Mouse (Mus musculus): ENCODE results near the gene Abhd17a. TPM values are rescaled to one million over a fixed set of nuclear protein-coding genes. Genes with fewer than 3 reads are reported as not detected.

Gene Abhd17a
- total RNA-seq, 4 experiments from 2014 or later: 97.0 to 101 (median 97.8) TPM

- no peak for DNase-seq
These were observed 13.6 kb downstream of the Abhd17a start for GRCm38 (mm10) chr10:80576351-80577194.

DNA sequence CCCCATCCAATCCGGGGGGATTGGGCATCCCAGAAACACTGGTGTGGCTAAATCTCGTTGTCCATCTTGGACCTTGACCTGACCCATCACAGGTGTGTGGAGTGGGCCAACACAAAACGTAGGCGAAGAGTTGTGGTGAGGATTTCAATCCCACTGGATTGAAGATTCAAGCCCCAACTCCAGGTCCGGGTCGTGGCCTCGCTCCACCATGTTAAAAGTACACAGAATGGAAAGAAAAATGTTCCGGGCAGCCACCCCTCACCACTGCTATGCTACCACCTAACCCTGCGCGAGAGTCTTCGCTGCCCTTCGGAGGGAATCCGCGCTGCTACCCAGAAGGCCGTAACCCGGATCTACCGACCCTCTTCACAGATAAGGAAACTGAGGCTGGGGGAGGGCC is 14.2 kb downstream of the Abhd17a start:
- no peak for DNase-seq

DNA sequence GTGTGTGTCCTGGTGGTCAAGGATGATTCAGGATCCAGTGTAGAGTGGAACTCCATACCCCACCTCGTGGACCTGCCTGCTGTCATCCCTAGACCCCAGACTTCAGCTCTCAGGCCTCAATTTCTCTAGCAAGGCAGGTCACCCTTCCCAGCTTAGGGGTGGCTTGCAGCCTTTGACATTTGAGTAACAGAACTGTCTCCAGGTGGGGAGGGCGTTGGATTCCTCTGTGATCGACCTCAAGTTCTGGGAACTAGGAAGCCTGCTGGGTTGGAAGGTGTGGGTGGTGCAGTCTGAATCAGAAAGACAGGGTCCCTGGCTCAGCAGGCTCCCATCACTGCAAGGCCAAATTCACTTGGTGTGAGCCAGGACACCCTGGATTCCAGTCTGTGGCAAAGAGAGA is 15.2 kb downstream of the Abhd17a start:
- DNase-seq: no peak

DNA sequence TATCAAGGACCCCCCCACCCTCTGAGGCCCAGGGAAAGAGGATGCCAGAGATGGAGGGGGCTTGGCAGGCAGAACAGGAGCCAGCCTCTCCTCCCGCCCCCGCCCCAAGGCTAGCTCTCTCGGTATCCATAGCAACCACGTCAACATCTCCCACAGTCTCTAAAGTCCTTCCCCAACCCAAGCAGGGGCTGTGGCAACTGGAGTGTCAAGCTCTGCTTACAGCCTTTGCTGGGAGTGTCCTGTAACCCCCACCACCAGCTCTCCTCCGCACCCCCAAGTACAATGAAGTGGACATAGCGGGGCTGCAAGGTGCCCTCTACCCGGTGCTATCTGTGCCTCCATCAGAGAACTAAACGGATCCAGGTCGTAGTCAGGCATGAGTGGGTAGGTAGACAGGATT is 16.2 kb downstream of the Abhd17a start:
- DNase-seq: no peak

GRCm38 (mm10) chr10:80572477-80572876 is 17.7 kb downstream of the Abhd17a start:
- DNase-seq: no peak

DNA sequence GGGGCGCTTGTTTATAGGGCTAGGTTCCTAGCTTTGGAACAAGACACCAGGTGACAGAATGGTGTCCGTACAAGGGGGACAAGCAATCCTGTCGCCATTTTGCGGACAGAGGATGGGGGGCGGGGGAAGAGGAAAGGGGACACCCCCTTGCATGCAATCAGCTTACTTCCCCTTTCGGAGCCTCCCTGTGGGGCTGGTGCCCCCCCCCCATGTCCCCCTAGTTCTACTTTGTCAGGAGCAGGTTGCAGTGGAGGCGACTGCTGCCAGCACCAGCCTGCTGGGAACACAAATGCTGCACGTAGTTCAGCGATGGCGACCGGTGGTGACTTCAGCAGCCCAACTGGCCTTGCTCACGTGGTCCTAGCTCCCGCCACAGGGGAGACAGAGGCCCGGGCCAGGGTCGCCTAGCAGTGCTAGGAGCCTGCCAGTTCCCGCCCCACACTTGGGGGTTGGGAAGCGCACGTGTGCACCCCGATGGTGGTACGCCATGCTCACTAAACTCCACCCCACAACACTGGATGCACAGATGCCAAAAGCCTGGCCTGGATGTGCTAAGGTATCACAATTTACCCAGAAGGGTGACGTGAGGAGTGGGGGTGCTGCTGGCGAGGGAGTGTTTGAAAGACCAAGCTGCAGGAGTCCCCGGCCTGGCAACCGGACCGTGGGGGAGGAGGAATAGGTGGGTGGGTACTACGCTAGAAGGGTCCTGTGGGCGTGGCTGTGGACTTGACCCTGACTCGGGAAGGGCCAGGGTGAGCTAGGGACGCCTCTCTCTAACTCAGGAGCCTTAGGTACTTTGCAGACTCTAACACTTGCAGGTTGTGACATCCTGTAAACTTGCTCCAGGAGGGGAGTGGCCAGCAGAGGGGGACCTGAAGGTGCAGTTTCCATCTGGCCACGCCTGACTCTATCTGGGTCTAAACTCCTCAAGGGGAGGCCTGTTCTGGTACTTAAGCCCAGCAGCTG is 19.0 kb downstream of the Abhd17a start:
- DNase-seq: no peak

GRCm38 (mm10) chr10:80570419-80570818 is 19.7 kb downstream of the Abhd17a start:
- DNase-seq: no peak

DNA sequence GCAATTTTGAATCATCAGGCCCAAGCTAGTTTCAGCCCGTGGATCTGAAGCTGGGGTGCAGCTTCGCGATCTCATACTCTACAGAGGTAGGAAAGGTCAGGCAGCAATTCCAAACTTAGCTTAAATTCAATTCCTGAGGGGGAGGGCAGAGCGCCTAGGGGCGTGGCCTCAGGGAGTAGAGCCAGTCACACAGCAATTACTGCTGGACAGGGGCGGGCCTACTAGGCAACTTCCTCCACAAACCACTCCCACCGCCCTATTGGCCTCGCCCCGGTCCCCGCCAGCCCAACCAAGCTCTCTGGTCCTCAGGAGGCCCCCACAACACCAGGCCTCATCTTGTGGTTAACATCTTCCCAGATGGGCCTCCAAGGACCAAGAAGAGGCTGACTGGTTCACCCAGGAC is 20.5 kb downstream of the Abhd17a start:
- DNase-seq: no peak

DNA sequence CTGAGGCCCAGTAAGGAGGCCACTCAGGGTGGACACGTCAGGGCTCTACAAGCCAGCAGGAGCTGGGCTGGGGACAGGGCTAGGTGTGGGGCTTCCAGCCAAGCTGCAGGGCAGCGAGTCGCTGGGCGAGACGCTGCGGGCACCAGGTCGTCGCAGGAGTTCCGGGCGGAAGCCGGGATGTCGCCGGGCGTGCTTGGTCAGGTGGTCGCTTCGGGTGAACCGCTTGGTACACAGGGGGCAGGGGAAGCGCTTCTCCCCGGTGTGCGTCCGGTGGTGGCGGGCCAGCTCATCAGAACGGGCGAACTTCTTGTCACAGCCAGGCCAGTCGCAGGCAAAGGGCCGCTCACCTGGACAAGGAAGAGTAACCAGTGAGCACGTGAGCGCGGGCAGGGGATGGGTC is 21.3 kb downstream of the Abhd17a start:
- DNase-seq: no peak

DNA sequence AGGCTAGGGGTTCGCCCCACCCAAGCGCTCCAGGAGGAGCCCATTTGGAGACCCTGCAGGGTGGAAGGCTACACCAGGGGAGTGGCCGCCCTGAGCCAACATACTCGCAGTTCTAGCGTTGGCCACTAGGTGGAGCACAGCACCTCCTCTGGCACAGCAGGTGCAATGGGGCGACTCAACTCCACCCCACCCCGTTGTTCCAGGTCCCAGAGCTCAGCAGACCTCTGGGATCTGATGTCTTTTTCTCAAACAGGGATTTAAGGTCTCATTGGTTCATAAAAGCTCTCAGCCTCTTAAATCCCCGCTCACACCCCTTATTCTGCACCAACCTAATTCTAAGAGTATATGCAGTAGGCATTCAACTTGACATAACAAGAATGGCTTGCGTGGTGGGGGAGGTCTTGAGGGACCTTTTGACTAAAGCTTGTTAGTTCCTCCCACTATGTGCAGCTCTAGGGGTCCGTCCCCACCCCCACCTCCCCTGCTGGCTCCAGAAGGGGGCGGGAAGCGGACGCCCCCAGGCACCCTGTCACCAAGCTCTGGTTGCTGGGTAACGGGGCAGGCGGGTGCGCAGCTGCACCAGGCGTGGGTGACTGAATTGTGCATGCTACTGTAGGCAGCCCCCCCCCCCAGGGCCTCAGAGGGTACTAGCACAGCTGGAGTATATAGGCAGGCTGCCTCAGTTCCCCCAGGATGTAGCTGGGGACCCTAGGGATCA is 23.6 kb downstream of the Abhd17a start:
- DNase-seq: no peak

DNA sequence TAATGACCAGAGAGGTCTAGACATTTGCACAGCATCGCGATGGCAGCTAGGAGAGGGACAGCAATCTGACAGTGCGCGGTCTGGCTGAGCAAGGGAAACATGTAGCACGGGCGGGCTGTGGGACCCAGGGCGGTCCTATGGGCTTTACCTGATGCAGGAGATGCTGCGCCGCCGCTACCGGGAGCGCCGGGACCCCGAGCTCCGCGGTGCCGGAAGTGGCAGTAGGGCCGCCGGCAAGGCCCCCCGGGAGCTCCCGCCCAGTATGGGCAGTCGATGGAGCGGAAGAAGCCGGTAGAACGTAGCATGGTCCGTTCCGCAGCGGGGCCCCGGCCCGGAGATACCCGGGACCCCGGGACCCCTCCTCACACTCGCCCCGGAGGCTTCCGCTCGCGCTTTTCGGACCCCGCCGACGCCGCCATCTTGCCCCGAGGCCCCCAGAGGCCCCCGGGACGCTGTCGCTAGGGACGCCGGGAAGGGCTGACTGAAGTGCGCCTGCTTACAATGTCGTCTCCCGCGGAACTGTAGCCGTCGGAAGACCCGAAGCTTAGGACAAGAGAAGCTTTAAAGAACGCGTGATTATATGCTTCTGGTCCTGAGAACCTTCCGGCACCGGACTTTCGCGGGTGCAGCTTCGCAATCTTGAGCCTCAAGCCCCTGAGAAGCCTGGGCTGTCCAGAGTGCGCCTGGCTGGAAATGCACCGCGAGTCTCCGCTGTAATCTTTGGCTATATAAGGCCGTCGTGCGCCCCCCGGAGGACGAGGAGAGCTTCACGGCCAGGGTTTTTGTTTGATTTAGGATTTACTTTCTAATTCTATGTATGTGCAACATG is 28.8 kb downstream of the Abhd17a start, which contains the start of gene Rexo1:
Gene Rexo1, minus strand, starts transcription at position 445 of the 829 bp plus-strand sequence.
- peak; percentile 87 for DNase-seq

GRCm38 (mm10) chr10:80560621-80561020 is 29.5 kb downstream of the Abhd17a start:
- no peak for DNase-seq

- no peak for DNase-seq
These were observed 30.7 kb downstream of the Abhd17a start for GRCm38 (mm10) chr10:80559431-80559830.

- DNase-seq: peak; percentile 71
These were observed 32.7 kb downstream of the Abhd17a start for GRCm38 (mm10) chr10:80557346-80557965.

GRCm38 (mm10) chr10:80553997-80554396 is 36.1 kb downstream of the Abhd17a start:
- DNase-seq: no peak

- no peak for DNase-seq
These were observed 36.6 kb downstream of the Abhd17a start for GRCm38 (mm10) chr10:80553575-80553974.

DNA sequence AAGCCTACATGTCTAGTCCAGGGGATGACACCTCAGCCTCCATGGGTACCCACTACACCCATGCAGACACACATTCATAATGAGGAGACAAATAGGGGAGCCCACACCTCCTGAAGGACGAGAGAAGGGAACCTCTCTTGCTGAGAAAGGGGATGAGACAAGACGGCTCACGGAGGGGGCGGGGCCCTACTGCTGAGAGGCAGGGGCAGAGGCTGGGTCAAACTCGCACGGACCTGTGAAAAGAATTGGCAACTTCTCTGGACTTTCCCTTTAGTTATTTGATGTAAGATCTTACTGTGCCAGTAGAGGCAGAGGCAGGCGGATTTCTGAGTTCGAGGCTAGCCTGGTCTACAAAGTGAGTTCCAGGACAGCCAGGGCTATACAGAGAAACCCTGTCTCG is 37.8 kb downstream of the Abhd17a start:
- DNase-seq: no peak

GRCm38 (mm10) chr10:80549279-80549678 is 40.9 kb downstream of the Abhd17a start:
- DNase-seq: no peak

GRCm38 (mm10) chr10:80548428-80549006 is 41.6 kb downstream of the Abhd17a start:
- peak; percentile 92 for DNase-seq

DNA sequence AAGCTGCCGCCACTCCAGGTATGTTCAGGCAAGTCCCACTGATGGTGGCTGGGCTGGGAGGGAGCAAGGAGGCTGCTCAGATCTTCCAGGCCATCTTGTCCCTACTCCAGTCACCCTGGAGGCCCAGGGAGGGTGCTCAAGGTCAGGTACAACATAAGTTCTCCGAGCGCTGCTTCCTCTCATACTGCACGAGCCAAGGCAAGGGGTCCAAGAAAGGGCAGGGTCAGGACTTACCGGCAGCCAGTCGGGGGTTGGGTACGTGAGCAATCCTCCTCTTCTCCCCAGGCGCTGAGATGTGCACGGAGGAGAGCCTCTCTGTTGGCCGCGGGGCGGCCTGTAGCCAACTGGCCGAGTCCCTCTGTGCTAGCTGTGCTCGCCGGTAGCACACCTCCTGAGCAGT is 42.6 kb downstream of the Abhd17a start:
- no peak for DNase-seq

GRCm38 (mm10) chr10:80546945-80547344 is 43.2 kb downstream of the Abhd17a start:
- DNase-seq: no peak
